Comparison of ENCODE assay signal across 8 mouse cellular contexts in the genomic region with DNA sequence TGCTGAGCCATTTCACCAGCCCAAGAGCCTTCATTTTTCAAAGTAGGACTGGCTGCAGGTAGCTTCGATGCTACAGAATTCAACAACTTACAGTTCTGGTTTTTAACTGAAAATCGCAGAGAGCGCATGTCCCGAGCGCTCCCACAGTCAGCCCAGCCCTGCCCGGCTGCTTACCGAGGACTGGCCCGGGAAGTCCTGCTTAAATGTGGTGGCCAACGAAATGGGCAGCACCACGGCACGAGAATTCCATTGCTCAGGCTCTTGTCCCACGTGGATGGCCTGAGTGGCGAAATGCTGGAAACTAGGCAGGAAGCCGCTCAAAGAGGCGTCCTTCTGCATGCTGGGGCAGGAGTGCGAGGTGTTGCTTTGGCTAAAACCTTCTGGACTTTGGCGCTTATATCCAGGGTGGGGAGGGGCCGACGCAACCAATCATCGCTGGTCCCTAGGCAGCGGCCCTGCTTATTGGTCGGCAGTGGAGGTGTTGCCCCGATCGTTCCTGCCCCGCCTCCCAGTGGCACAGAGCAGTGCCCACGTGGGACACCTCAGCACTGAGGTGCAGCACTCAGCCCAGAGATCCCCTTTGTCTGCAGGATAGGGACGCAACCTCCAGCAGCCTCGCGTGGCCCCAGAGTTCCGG. TPM values are rescaled to one million over a fixed set of nuclear protein-coding genes. Genes with fewer than 3 reads are reported as not detected.
DNase-seq lines count a peak whose midpoint lies in the region; ATAC-seq and TF ChIP-seq lines count a peak whose summit lies in the region.

A gene (minus strand): TSS at position 386 of the 637 bp plus-strand sequence.

- H3K4me1 ChIP-seq in lung, embryonic 14.5 days (ENCODE audit: insufficient read depth): no peaks in the 10 kb centered on the region
- H3K4me1 ChIP-seq in thymus, adult 2 months (replicated peaks; ENCODE audit: control insufficient read depth, insufficient read depth, low read length): peaks cover 8% of the 10 kb centered on the region

- H3K9me3 ChIP-seq in lung, embryonic 14.5 days (ENCODE audit: low read depth, low read length): no peaks in the 10 kb centered on the region

- H3K27ac ChIP-seq in lung, embryonic 14.5 days (ENCODE audit: low read depth): no peak within 1 kb of the TSS; the same call in 1 of the 2 replicates
- no peak within 1 kb of the TSS for H3K27ac ChIP-seq in thymus, adult 2 months (ENCODE audit: control insufficient read depth, insufficient read depth, low read length)

- peak within 1 kb of the TSS; percentile 51 for H3K9ac ChIP-seq in lung, embryonic 14.5 days

- H3K4me2 ChIP-seq in lung, embryonic 14.5 days: peak within 1 kb of the TSS; percentile 78

- peak; percentile 98 for ATAC-seq in frontal cortex, adult (ENCODE audit: low TSS enrichment)
- peak; percentile 96 to 98 for ATAC-seq in hematopoietic stem cell, adult 5-6 weeks (replicated peaks in 1 of 2; ENCODE audit: insufficient read depth in 1 of 2, low FRiP score in 2 of 2, low TSS enrichment in 1 of 2, low read depth in 1 of 2, poor library complexity in 2 of 2, severe bottlenecking in 2 of 2)
- ATAC-seq in lung, embryonic 14.5 days (ENCODE audit: insufficient read depth): peak; percentile 99

- no peaks in the 10 kb centered on the region for H3K36me3 ChIP-seq in lung, embryonic 14.5 days (ENCODE audit: insufficient read depth)
- no peaks in the 10 kb centered on the region for H3K36me3 ChIP-seq in thymus, adult 2 months (ENCODE audit: control insufficient read depth, insufficient read depth, low read length)

- TF ChIP-seq POLR2A in thymus, adult 2 months (IDR thresholded peaks at IDR 0.05; ENCODE audit: control insufficient read depth, extremely low read depth, insufficient read depth, low read length, poor library complexity): no peak

- no peaks in the 10 kb centered on the region for H3K27me3 ChIP-seq in lung, embryonic 14.5 days (ENCODE audit: insufficient read depth, low read length)
- no peaks in the 10 kb centered on the region for H3K27me3 ChIP-seq in thymus, adult 2 months (ENCODE audit: control insufficient read depth, insufficient read depth, low read length)

- WGBS in lung, embryonic 14.5 days: 2% methylated on average over 30 of the region's 30 CpGs
- 2% methylated on average over 30 of the region's 30 CpGs for WGBS in thymus, adult 2 months

- no peak for TF ChIP-seq CTCF in lung, embryonic 14.5 days (IDR thresholded peaks at IDR 0.05; ENCODE audit: low read depth)
- TF ChIP-seq CTCF in thymus, adult 2 months (IDR thresholded peaks at IDR 0.05; ENCODE audit: borderline replicate concordance, control insufficient read depth, extremely low read depth, insufficient read depth, low read length, poor library complexity): no peak

- DNase-seq in NIH3T3 (ENCODE audit: low read depth): peak; percentile 89
- peak; percentile 90 for DNase-seq in cerebellum, adult 9-11 months
- peak; percentile 87 for DNase-seq in layer of hippocampus, adult 8-10 months (ENCODE audit: low spot score in 2 of 2)
- DNase-seq in lung, embryonic 14.5 days: peak; percentile 95
- peak; percentile 92 for DNase-seq in ovary, adult 18-20 months (ENCODE audit: low spot score)
- peak; percentile 56 for DNase-seq in thymus, adult 2 months

- H3K4me3 ChIP-seq in lung, embryonic 14.5 days (ENCODE audit: low read depth, low read length): peak within 1 kb of the TSS; percentile 45
- peak within 1 kb of the TSS; percentile 15 for H3K4me3 ChIP-seq in thymus, adult 2 months (ENCODE audit: control insufficient read depth, insufficient read depth, low read length)

RNA-seq across cellular contexts. Expression of the gene that starts here (rescaled TPM):
- 0.13 TPM in 1 of 2 replicates, not detected in the other for total RNA-seq in hematopoietic stem cell, adult 5-6 weeks (2017)
- total RNA-seq in layer of hippocampus, adult 8-10 months (2022): 1 to 10 TPM; 4.3 to 8.3 (median 5.4) TPM
- 10.5 and 11.3 TPM in 2 replicates for polyA plus RNA-seq in lung, embryonic 14.5 days (2014; fragmentation: Nextera tagmentation; extraction: Ambion mirVana)
- polyA plus RNA-seq in thymus, adult 2 months (2012; rRNA removed): 2.5 and 3.8 TPM in 2 replicates

Comparison
In these comparisons a context has a peak if more than half of its experiments do, and no peak if none do; other contexts are left out.
1. Peak in ATAC-seq in hematopoietic stem cell, adult 5-6 weeks; RNA of the gene not detected or under 1 TPM.